Mouse (Mus musculus): ENCODE results near the gene Fbxw20. TPM values are rescaled to one million over a fixed set of nuclear protein-coding genes. Genes with fewer than 3 reads are reported as not detected.
"Not testable (repeated sequence)": the region's sequence is repeated elsewhere in the genome, so short reads cannot be mapped to it uniquely, and the experiment has no call there.

Gene Fbxw20
- total and polyA plus RNA-seq, 3 experiments: not detected

DNA sequence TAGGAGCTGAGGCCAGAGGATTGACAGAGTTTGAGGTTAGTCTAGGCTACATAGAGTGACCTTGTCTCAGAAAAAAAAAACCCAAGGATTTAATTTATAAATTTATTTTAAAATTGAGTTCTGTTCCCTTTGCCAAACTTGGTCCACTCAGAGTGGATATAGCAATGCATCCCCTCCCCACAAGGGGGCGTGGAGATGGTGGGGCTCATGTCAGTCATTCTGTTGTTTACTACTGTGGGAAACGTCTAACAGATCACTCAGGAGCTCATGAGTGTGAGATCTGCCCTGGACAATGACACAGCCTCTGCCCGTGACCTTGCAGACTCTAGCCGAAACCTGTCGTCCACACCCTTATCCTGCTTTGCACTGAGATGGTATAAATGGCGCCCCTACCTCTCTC is 16.1 kb downstream of the Fbxw20 start:
- no peaks in the 10 kb centered on the region for H3K79me2 ChIP-seq (ENCODE audit: control insufficient read depth, insufficient read depth, low read length, poor library complexity)

GRCm38 (mm10) chr9:109201347-109201746 is 33.2 kb downstream of the Fbxw20 start:
- H3K27ac ChIP-seq (ENCODE audit: control insufficient read depth, low read depth, low read length); H3K9ac ChIP-seq (ENCODE audit: control insufficient read depth, low read depth, low read length, poor library complexity, severe bottlenecking); H3K9me3 ChIP-seq (replicated peaks; ENCODE audit: insufficient read depth, low read length); DNase-seq (ENCODE audit: low read depth, low spot score); H3K27me3 ChIP-seq (ENCODE audit: control insufficient read depth in 1 of 2, insufficient read depth in 2 of 2, low read length in 2 of 2); H3K4me3 ChIP-seq (ENCODE audit: control insufficient read depth in 1 of 2, insufficient read depth in 1 of 2, low read depth in 2 of 2, low read length in 2 of 2); H3K4me1 ChIP-seq (ENCODE audit: control insufficient read depth in 1 of 2, insufficient read depth in 2 of 2, low read length in 2 of 2); H3K79me2 ChIP-seq (ENCODE audit: control insufficient read depth, insufficient read depth, low read length, poor library complexity); H3K36me3 ChIP-seq (ENCODE audit: control insufficient read depth in 1 of 2, insufficient read depth in 2 of 2, low read length in 2 of 2): not testable (repeated sequence)

More for the DNA sequence above, 16.1 kb downstream of the Fbxw20 start:
- Histone ChIP-seq H3K9me3 (replicated peaks; ENCODE audit: insufficient read depth, low read length) (no peaks in the 10 kb centered on the region), H3K4me3 (ENCODE audit: control insufficient read depth in 1 of 2, insufficient read depth in 1 of 2, low read depth in 2 of 2, low read length in 2 of 2) (no peak overlapping the region), H3K27ac (ENCODE audit: control insufficient read depth, low read depth, low read length) (no peak overlapping the region), H3K4me1 (ENCODE audit: control insufficient read depth in 1 of 2, insufficient read depth in 2 of 2, low read length in 2 of 2) (no peaks in the 10 kb centered on the region), H3K27me3 (ENCODE audit: control insufficient read depth in 1 of 2, insufficient read depth in 2 of 2, low read length in 2 of 2) (no peaks in the 10 kb centered on the region), H3K36me3 (ENCODE audit: control insufficient read depth in 1 of 2, insufficient read depth in 2 of 2, low read length in 2 of 2) (no peaks in the 10 kb centered on the region), H3K9ac (ENCODE audit: control insufficient read depth, low read depth, low read length, poor library complexity, severe bottlenecking) (no peak overlapping the region)
- peak; percentile 6 for DNase-seq (ENCODE audit: low read depth, low spot score)
- TF ChIP-seq BHLHE40 (IDR thresholded peaks at IDR 0.05; ENCODE audit: borderline replicate concordance, low read depth, low read length) (no peak), ETS1 (IDR thresholded peaks at IDR 0.05; ENCODE audit: low read depth, low read length) (no peak), SMC3 (IDR thresholded peaks at IDR 0.05; ENCODE audit: low read depth, low read length) (peak; percentile 31), MAFK (IDR thresholded peaks at IDR 0.05; ENCODE audit: borderline replicate concordance, low read depth, low read length) (no peak), CTCF (IDR thresholded peaks at IDR 0.05 in 2 of 3, conservative IDR thresholded peaks at IDR 0.05 in 1 of 3; ENCODE audit: control insufficient read depth in 1 of 3, insufficient read depth in 1 of 3, low read depth in 2 of 3, low read length in 3 of 3, poor library complexity in 1 of 3, severe bottlenecking in 1 of 3) (peak; percentile 25 to 55 (median 38); a peak in 5 of 6 replicates), GATA1 (IDR thresholded peaks at IDR 0.05; ENCODE audit: low read depth, low read length) (no peak), MYC (IDR thresholded peaks at IDR 0.05; ENCODE audit: low read depth, low read length) (no peak), KAT2A (conservative IDR thresholded peaks at IDR 0.05; ENCODE audit: low read depth, low read length) (no peak), ZKSCAN1 (IDR thresholded peaks at IDR 0.05; ENCODE audit: low read depth, low read length) (no peak), ZMIZ1 (IDR thresholded peaks at IDR 0.05; ENCODE audit: low read depth, low read length) (no peak), E2F4 (IDR thresholded peaks at IDR 0.05; ENCODE audit: borderline replicate concordance, low read depth, low read length) (no peak), SIN3A (IDR thresholded peaks at IDR 0.05; ENCODE audit: low read length) (no peak), TAL1 (IDR thresholded peaks at IDR 0.05; ENCODE audit: low read length) (no peak), USF2 (IDR thresholded peaks at IDR 0.05; ENCODE audit: borderline replicate concordance in 1 of 2, insufficient read depth in 1 of 2, low read depth in 1 of 2, low read length in 2 of 2) (no peak), ELF1 (IDR thresholded peaks at IDR 0.05; ENCODE audit: low read depth, low read length) (no peak), MYB (IDR thresholded peaks at IDR 0.05; ENCODE audit: low read depth, low read length) (no peak), POLR2AphosphoS5 (IDR thresholded peaks at IDR 0.05; ENCODE audit: borderline replicate concordance, low read depth, low read length) (no peak), NRF1 (IDR thresholded peaks at IDR 0.05; ENCODE audit: insufficient read depth, low read depth, low read length, poor library complexity, severe bottlenecking) (no peak)

Measured in MEL (cell line).